Mouse (Mus musculus): ENCODE measurements at regions not wholly inside any gene's neighbourhood (a gene's known extent, or its start where the extent isn't known, plus 50 kb on each side); places are given as distances from the start of the nearest gene placed in this dataset.
"Not testable (repeated sequence)": the region's sequence is repeated elsewhere in the genome, so short reads cannot be mapped to it uniquely, and the experiment has no call there.

- peak; percentile 3 for DNase-seq (ENCODE audit: low read depth, low spot score)
These were observed 210.9 kb upstream of the Crbn start for GRCm38 (mm10) chr6:107010785-107011184.

- DNase-seq (ENCODE audit: low read depth, low spot score): peak; percentile 18
These were observed 213.1 kb upstream of the Crbn start for GRCm38 (mm10) chr6:107012938-107013511.

GRCm38 (mm10) chr6:107019126-107019525 is 219.2 kb upstream of the Crbn start:
- no peak for DNase-seq (ENCODE audit: low read depth, low spot score)

GRCm38 (mm10) chr6:107045177-107045576 is 245.3 kb upstream of the Crbn start:
- DNase-seq (ENCODE audit: low read depth, low spot score): no peak

- DNase-seq (ENCODE audit: low read depth, low spot score): no peak
These were observed 251.7 kb upstream of the Crbn start for GRCm38 (mm10) chr6:107051604-107052003.

GRCm38 (mm10) chr6:107052180-107052579 is 252.3 kb upstream of the Crbn start:
- DNase-seq (ENCODE audit: low read depth, low spot score): no peak

- DNase-seq (ENCODE audit: low read depth, low spot score): no peak
These were observed 259.3 kb upstream of the Crbn start for GRCm38 (mm10) chr6:107059001-107059765.

- no peak for DNase-seq (ENCODE audit: low read depth, low spot score)
These were observed 263.1 kb upstream of the Crbn start for GRCm38 (mm10) chr6:107062886-107063565.

- DNase-seq (ENCODE audit: low read depth, low spot score): no peak
These were observed 270.6 kb upstream of the Crbn start for GRCm38 (mm10) chr6:107070441-107070840.

GRCm38 (mm10) chr6:107092600-107092999 is 292.7 kb upstream of the Crbn start:
- DNase-seq (ENCODE audit: low read depth, low spot score): no peak

- DNase-seq (ENCODE audit: low read depth, low spot score): no peak
These were observed 328.8 kb upstream of the Crbn start for GRCm38 (mm10) chr6:107128716-107129115.

GRCm38 (mm10) chr6:107167736-107168491 is 361.7 kb upstream of the Lrrn1 start:
- DNase-seq (ENCODE audit: low read depth, low spot score): no peak

GRCm38 (mm10) chr6:107218309-107218708 is 311.3 kb upstream of the Lrrn1 start:
- no peak for DNase-seq (ENCODE audit: low read depth, low spot score)

GRCm38 (mm10) chr6:107218721-107219120 is 310.8 kb upstream of the Lrrn1 start:
- no peak for DNase-seq (ENCODE audit: low read depth, low spot score)

- no peak for DNase-seq (ENCODE audit: low read depth, low spot score)
These were observed 307.0 kb upstream of the Lrrn1 start for GRCm38 (mm10) chr6:107222602-107223001.

- not testable (repeated sequence) for DNase-seq (ENCODE audit: low read depth, low spot score)
These were observed 299.7 kb upstream of the Lrrn1 start for GRCm38 (mm10) chr6:107229843-107230242.

GRCm38 (mm10) chr6:107237692-107238091 is 291.9 kb upstream of the Lrrn1 start:
- DNase-seq (ENCODE audit: low read depth, low spot score): no peak

GRCm38 (mm10) chr6:107243981-107244380 is 285.6 kb upstream of the Lrrn1 start:
- DNase-seq (ENCODE audit: low read depth, low spot score): no peak

GRCm38 (mm10) chr6:107280348-107280747 is 249.2 kb upstream of the Lrrn1 start:
- no peak for DNase-seq (ENCODE audit: low read depth, low spot score)

GRCm38 (mm10) chr6:107290850-107291249 is 238.7 kb upstream of the Lrrn1 start:
- DNase-seq (ENCODE audit: low read depth, low spot score): no peak

- no peak for DNase-seq (ENCODE audit: low read depth, low spot score)
These were observed 225.7 kb upstream of the Lrrn1 start for GRCm38 (mm10) chr6:107303676-107304369.

Measured in forelimb bud, embryonic 11.5 days (tissue).